In genomic region chr5:76550426-76550825, GRCm38 (mm10) we compare ENCODE assay signal across 25 mouse cellular contexts. TPM values are rescaled to one million over a fixed set of nuclear protein-coding genes. Genes with fewer than 3 reads are reported as not detected.
DNase-seq lines count a peak whose midpoint lies in the region; ATAC-seq and TF ChIP-seq lines count a peak whose summit lies in the region.
"Had no signal": no experiment of that assay in that cellular context is flagged by ENCODE, and none has a peak within 500 bp of the region (broad histone marks: within the 10 kb centered on the region; RNA-seq: fewer than 3 reads in every experiment).

No protein-coding gene starts in this region.

- H3K79me2 ChIP-seq in heart, adult 2 months (replicated peaks; ENCODE audit: control insufficient read depth, insufficient read depth, low read length): no peaks in the 10 kb centered on the region

- no peak for ATAC-seq in megakaryocyte, adult 5-6 weeks (ENCODE audit: poor library complexity, severe bottlenecking)
- ATAC-seq: activated CD4-positive, CD25-positive, alpha-beta regulatory T cell, adult 4 months; CD4-positive, CD25-positive, alpha-beta regulatory T cell, adult 4 months; forebrain, embryonic 14.5 days; forebrain, embryonic 16.5 days; Patski had no signal

- no peak overlapping the region for H3K9ac ChIP-seq in heart, adult 2 months (ENCODE audit: low read depth, low read length)
- H3K9ac ChIP-seq: embryonic facial prominence, embryonic 12.5 days; forebrain, embryonic 12.5 days had no signal

- TF ChIP-seq EP300 in heart, adult 2 months (IDR thresholded peaks at IDR 0.05; ENCODE audit: insufficient read depth, low read depth, low read length): no peak

- no peaks in the 10 kb centered on the region for H3K4me1 ChIP-seq in heart, adult 2 months (ENCODE audit: control insufficient read depth, insufficient read depth, low read length)
- H3K4me1 ChIP-seq in megakaryocyte, embryonic 14.5 days: peaks cover 29% of the 10 kb centered on the region
- H3K4me1 ChIP-seq: embryonic facial prominence, embryonic 10.5 days; embryonic facial prominence, embryonic 12.5 days; forebrain, embryonic 10.5 days; forebrain, embryonic 12.5 days had no signal

- peak; percentile 55 for DNase-seq in heart, adult 11 months
- no peak for DNase-seq in heart, adult 2 months
- no peak for DNase-seq in urinary bladder, postnatal 14 days (ENCODE audit: low spot score)
- DNase-seq: adrenal gland, adult 8-10 months; adrenal gland, postnatal 14 days; adrenal gland, postnatal 36 days; B cell, adult 2 months; cerebellum, adult 11-12 months; cerebellum, adult 2 months; cerebellum, adult 9-10 months; cerebellum, postnatal 10 days; cerebellum, postnatal 25 days had no signal

- WGBS in heart, adult 2 months: 52% methylated on average over 8 of the region's 8 CpGs

- H3K36me3 ChIP-seq in heart, adult 2 months (ENCODE audit: control insufficient read depth, insufficient read depth, low read length): no peaks in the 10 kb centered on the region; the same call in 1 of the 2 replicates
- peaks cover 86% of the 10 kb centered on the region for H3K36me3 ChIP-seq in megakaryocyte, embryonic 14.5 days (replicated peaks; ENCODE audit: low read length)

- no peak for TF ChIP-seq POLR2A in heart, adult 2 months (IDR thresholded peaks at IDR 0.05; ENCODE audit: insufficient read depth, low read depth, low read length)

- H3K4me3 ChIP-seq in heart, adult 2 months: no peak overlapping the region
- H3K4me3 ChIP-seq in megakaryocyte, embryonic 14.5 days (replicated peaks): peak overlapping the region; percentile 69
- H3K4me3 ChIP-seq: embryonic facial prominence, embryonic 10.5 days; embryonic facial prominence, embryonic 12.5 days; forebrain, embryonic 10.5 days; forebrain, embryonic 12.5 days had no signal

- no peaks in the 10 kb centered on the region for H3K9me3 ChIP-seq in megakaryocyte, embryonic 14.5 days
- H3K9me3 ChIP-seq: embryonic facial prominence, embryonic 10.5 days; embryonic facial prominence, embryonic 12.5 days; forebrain, embryonic 10.5 days; forebrain, embryonic 12.5 days; G1E had no signal

- intact Hi-C loops in heart, adult 2 months (cut with DNase I): no loop called here

- H3K27ac ChIP-seq in heart, adult 2 months: no peak overlapping the region
- H3K27ac ChIP-seq: embryonic facial prominence, embryonic 10.5 days; embryonic facial prominence, embryonic 12.5 days; forebrain, embryonic 10.5 days; forebrain, embryonic 12.5 days had no signal

- no peaks in the 10 kb centered on the region for H3K27me3 ChIP-seq in heart, adult 2 months (ENCODE audit: control insufficient read depth, insufficient read depth, low read length)
- H3K27me3 ChIP-seq in megakaryocyte, embryonic 14.5 days (replicated peaks): no peaks in the 10 kb centered on the region
- H3K27me3 ChIP-seq: CH12.LX; embryonic facial prominence, embryonic 12.5 days; forebrain, embryonic 12.5 days; Patski had no signal

- TF ChIP-seq CTCF in heart, adult 2 months (IDR thresholded peaks at IDR 0.05): no peak

RNA-seq across cellular contexts. Expression of gene Exoc1, which starts 21.3 kb away (rescaled TPM):
- 10 to 100 TPM; 11.2 to 15.2 TPM for total RNA-seq in heart, adult 2 months (2021)
- 9.0 and 13.9 TPM in 2 replicates for polyA plus RNA-seq in heart, adult 2 months (2012; rRNA removed)
- 1.2 TPM in 1 of 2 replicates, not detected in the other for polyA plus RNA-seq in megakaryocyte, embryonic 14.5 days (2012; ENCODE audit: insufficient read depth, low replicate concordance)
- total RNA-seq in megakaryocyte, adult 5-6 weeks (2015): 54.5 and 68.7 TPM in 2 replicates
- 64.4 and 85.9 TPM in 2 replicates for total RNA-seq in megakaryocyte, adult 5-6 weeks (2017)

RNA-seq across cellular contexts. Expression of gene Cep135, which starts 38.1 kb away (rescaled TPM):
- total RNA-seq in heart, adult 2 months (2021): 1 to 10 TPM; 3.0 to 3.5 TPM
- 0.94 and 1.4 TPM in 2 replicates for polyA plus RNA-seq in heart, adult 2 months (2012; rRNA removed)
- polyA plus RNA-seq in megakaryocyte, embryonic 14.5 days (2012; ENCODE audit: insufficient read depth, low replicate concordance): 0.68 and 2.4 TPM in 2 replicates
- 11.0 and 11.2 TPM in 2 replicates for total RNA-seq in megakaryocyte, adult 5-6 weeks (2015)
- 17.6 and 23.2 TPM in 2 replicates for total RNA-seq in megakaryocyte, adult 5-6 weeks (2017)
